Mouse (Mus musculus) kidney, adult 2 months (tissue): ENCODE measurements around the gene Mslnl.
A peak's percentile ranks its signal among the peaks of the same experiment; 100 is the strongest.

ENCODE experiments used
- CTCF ChIP-seq: fragments of 200-500 bp; conservative IDR thresholded peaks from 2 replicates; pipeline ENCODE4 v1.5.1; 2011; ENCODE audit warnings: low read depth, mild to moderate bottlenecking, control low read depth, low read length, moderate library complexity, mixed read lengths; ENCODE audit not compliant: insufficient read depth, insufficient read length
- POLR2A ChIP-seq: fragments of 200-500 bp; IDR thresholded peaks from one replicate; pipeline ENCODE4 v1.6.1; 2011; ENCODE audit warnings: low read depth, low read length, control low read depth

DNA sequence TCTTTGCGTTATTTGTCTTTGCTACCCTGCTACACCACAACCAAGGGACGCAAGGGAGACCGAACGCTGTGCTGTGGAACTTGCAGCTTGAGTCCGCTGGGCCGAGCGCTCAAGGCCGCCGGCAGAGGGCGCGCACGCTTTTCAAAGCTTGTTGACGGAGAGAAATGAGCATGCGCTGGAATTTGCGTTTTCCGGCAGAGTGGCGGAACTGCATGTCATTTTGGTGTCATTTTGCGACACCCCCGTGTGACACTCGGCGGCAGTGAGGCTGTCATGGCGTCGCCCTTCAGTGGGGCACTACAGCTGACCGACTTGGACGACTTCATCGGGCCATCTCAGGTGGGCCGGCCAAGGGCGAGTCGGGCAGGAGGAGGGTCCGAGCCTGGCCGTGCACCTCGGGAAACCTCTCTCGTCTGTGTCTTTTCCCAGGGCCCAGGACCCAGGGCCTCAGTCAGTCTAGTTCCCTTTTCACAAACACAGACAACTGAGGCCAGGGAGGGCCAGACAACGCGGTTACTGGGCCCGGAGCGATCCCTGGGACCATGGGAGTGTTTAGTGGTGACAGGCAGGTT is 37.8 kb downstream of the Mslnl start, which contains the start of gene Narfl:
- peak; percentile 65 for TF ChIP-seq POLR2A
- peak; percentile 96 for TF ChIP-seq CTCF
